Mouse (Mus musculus): ENCODE results near the gene Cables2. TPM values are rescaled to one million over a fixed set of nuclear protein-coding genes. Genes with fewer than 3 reads are reported as not detected.
A peak's percentile ranks its signal among the peaks of the same experiment; 100 is the strongest.

Cables2 gene
- polyA plus RNA-seq, 1 experiment from 2014 or later, result 4.3 TPM

GRCm38 (mm10) chr2:180306009-180306408, 32.7 kb upstream of the Cables2 start:
- H3K27me3 ChIP-seq (ENCODE audit: control insufficient read depth, insufficient read depth, low read length), result no peaks in the 10 kb centered on the region
- no peak overlapping the region for H3K4me2 ChIP-seq (ENCODE audit: low read depth, low read length)
- H3K9me3 ChIP-seq (replicated peaks; ENCODE audit: control insufficient read depth, low read length), result no peaks in the 10 kb centered on the region
- no peak overlapping the region for H3K9ac ChIP-seq (ENCODE audit: low read length)
- H3K36me3 ChIP-seq (ENCODE audit: control insufficient read depth, insufficient read depth, low read length), result no peaks in the 10 kb centered on the region
- H3K4me3 ChIP-seq (replicated peaks; ENCODE audit: low read length), result no peak overlapping the region
- H3K4me1 ChIP-seq (ENCODE audit: control insufficient read depth, insufficient read depth, low read length), result no peaks in the 10 kb centered on the region
- no peak overlapping the region for H3K27ac ChIP-seq (ENCODE audit: low read length)
- ATAC-seq (ENCODE audit: insufficient read depth, low FRiP score), result no peak
- 72% methylated on average over 2 of the region's 2 CpGs for WGBS

- no peak overlapping the region for H3K27ac ChIP-seq (ENCODE audit: low read length)
- 81% methylated on average over 3 of the region's 3 CpGs for WGBS
- no peak for ATAC-seq (ENCODE audit: insufficient read depth, low FRiP score)
- no peak overlapping the region for H3K4me2 ChIP-seq (ENCODE audit: low read depth, low read length)
- H3K4me3 ChIP-seq (replicated peaks; ENCODE audit: low read length), result no peak overlapping the region
- H3K36me3 ChIP-seq (ENCODE audit: control insufficient read depth, insufficient read depth, low read length), result no peaks in the 10 kb centered on the region
- no peaks in the 10 kb centered on the region for H3K9me3 ChIP-seq (replicated peaks; ENCODE audit: control insufficient read depth, low read length)
- H3K9ac ChIP-seq (ENCODE audit: low read length), result no peak overlapping the region
- no peaks in the 10 kb centered on the region for H3K4me1 ChIP-seq (ENCODE audit: control insufficient read depth, insufficient read depth, low read length)
- H3K27me3 ChIP-seq (ENCODE audit: control insufficient read depth, insufficient read depth, low read length), result no peaks in the 10 kb centered on the region
Measured at GRCm38 (mm10) chr2:180305490-180305889, 32.2 kb upstream of the Cables2 start.

- ATAC-seq (ENCODE audit: insufficient read depth, low FRiP score), result no peak
- 45% methylated on average over 4 of the region's 4 CpGs for WGBS
- H3K4me1 ChIP-seq (ENCODE audit: control insufficient read depth, insufficient read depth, low read length), result no peaks in the 10 kb centered on the region
- H3K27me3 ChIP-seq (ENCODE audit: control insufficient read depth, insufficient read depth, low read length), result no peaks in the 10 kb centered on the region
- no peak overlapping the region for H3K4me2 ChIP-seq (ENCODE audit: low read depth, low read length)
- H3K9ac ChIP-seq (ENCODE audit: low read length), result no peak overlapping the region
- H3K36me3 ChIP-seq (ENCODE audit: control insufficient read depth, insufficient read depth, low read length), result no peaks in the 10 kb centered on the region
- no peak overlapping the region for H3K4me3 ChIP-seq (replicated peaks; ENCODE audit: low read length)
- H3K9me3 ChIP-seq (replicated peaks; ENCODE audit: control insufficient read depth, low read length), result no peaks in the 10 kb centered on the region
- no peak overlapping the region for H3K27ac ChIP-seq (ENCODE audit: low read length)
Measured at GRCm38 (mm10) chr2:180304554-180304953, 31.3 kb upstream of the Cables2 start.

GRCm38 (mm10) chr2:180303468-180303867, 30.2 kb upstream of the Cables2 start:
- Histone ChIP-seq H3K4me1 (ENCODE audit: control insufficient read depth, insufficient read depth, low read length) (no peaks in the 10 kb centered on the region), H3K4me3 (replicated peaks; ENCODE audit: low read length) (no peak overlapping the region), H3K27ac (ENCODE audit: low read length) (no peak overlapping the region), H3K9ac (ENCODE audit: low read length) (no peak overlapping the region), H3K27me3 (ENCODE audit: control insufficient read depth, insufficient read depth, low read length) (no peaks in the 10 kb centered on the region), H3K4me2 (ENCODE audit: low read depth, low read length) (no peak overlapping the region), H3K9me3 (replicated peaks; ENCODE audit: control insufficient read depth, low read length) (no peaks in the 10 kb centered on the region), H3K36me3 (ENCODE audit: control insufficient read depth, insufficient read depth, low read length) (no peaks in the 10 kb centered on the region)
- 75% methylated on average over 12 of the region's 12 CpGs for WGBS
- no peak for ATAC-seq (ENCODE audit: insufficient read depth, low FRiP score)

- Histone ChIP-seq H3K36me3 (ENCODE audit: control insufficient read depth, insufficient read depth, low read length) (no peaks in the 10 kb centered on the region), H3K4me1 (ENCODE audit: control insufficient read depth, insufficient read depth, low read length) (no peaks in the 10 kb centered on the region), H3K9ac (ENCODE audit: low read length) (no peak overlapping the region), H3K4me3 (replicated peaks; ENCODE audit: low read length) (no peak overlapping the region), H3K27ac (ENCODE audit: low read length) (no peak overlapping the region), H3K4me2 (ENCODE audit: low read depth, low read length) (no peak overlapping the region), H3K9me3 (replicated peaks; ENCODE audit: control insufficient read depth, low read length) (no peaks in the 10 kb centered on the region), H3K27me3 (ENCODE audit: control insufficient read depth, insufficient read depth, low read length) (no peaks in the 10 kb centered on the region)
- 80% methylated on average over 4 of the region's 4 CpGs for WGBS
- no peak for ATAC-seq (ENCODE audit: insufficient read depth, low FRiP score)
Measured at GRCm38 (mm10) chr2:180302201-180302600, 28.9 kb upstream of the Cables2 start.

- no peaks in the 10 kb centered on the region for H3K27me3 ChIP-seq (ENCODE audit: control insufficient read depth, insufficient read depth, low read length)
Measured at GRCm38 (mm10) chr2:180300771-180301170, 27.5 kb upstream of the Cables2 start.

GRCm38 (mm10) chr2:180300252-180300651, 27.0 kb upstream of the Cables2 start:
- Histone ChIP-seq H3K4me2 (ENCODE audit: low read depth, low read length) (no peak overlapping the region), H3K27me3 (ENCODE audit: control insufficient read depth, insufficient read depth, low read length) (no peaks in the 10 kb centered on the region), H3K4me1 (ENCODE audit: control insufficient read depth, insufficient read depth, low read length) (no peaks in the 10 kb centered on the region), H3K9me3 (replicated peaks; ENCODE audit: control insufficient read depth, low read length) (no peaks in the 10 kb centered on the region), H3K27ac (ENCODE audit: low read length) (no peak overlapping the region), H3K4me3 (replicated peaks; ENCODE audit: low read length) (no peak overlapping the region), H3K36me3 (ENCODE audit: control insufficient read depth, insufficient read depth, low read length) (no peaks in the 10 kb centered on the region), H3K9ac (ENCODE audit: low read length) (no peak overlapping the region)
- WGBS, result 32% methylated on average over 2 of the region's 2 CpGs
- ATAC-seq (ENCODE audit: insufficient read depth, low FRiP score), result no peak

More at GRCm38 (mm10) chr2:180300771-180301170, 27.5 kb upstream of the Cables2 start:
- no peak overlapping the region for H3K4me2 ChIP-seq (ENCODE audit: low read depth, low read length)
- H3K4me1 ChIP-seq (ENCODE audit: control insufficient read depth, insufficient read depth, low read length), result no peaks in the 10 kb centered on the region
- H3K9me3 ChIP-seq (replicated peaks; ENCODE audit: control insufficient read depth, low read length), result no peaks in the 10 kb centered on the region
- ATAC-seq (ENCODE audit: insufficient read depth, low FRiP score), result peak; percentile 66; the same call in 1 of the 2 replicates
- H3K36me3 ChIP-seq (ENCODE audit: control insufficient read depth, insufficient read depth, low read length), result no peaks in the 10 kb centered on the region
- WGBS, result 15% methylated on average over 5 of the region's 5 CpGs
- H3K9ac ChIP-seq (ENCODE audit: low read length), result no peak overlapping the region
- H3K4me3 ChIP-seq (replicated peaks; ENCODE audit: low read length), result no peak overlapping the region
- H3K27ac ChIP-seq (ENCODE audit: low read length), result no peak overlapping the region

GRCm38 (mm10) chr2:180292906-180293305, 19.6 kb upstream of the Cables2 start:
- H3K4me2 ChIP-seq (ENCODE audit: low read depth, low read length), result no peak overlapping the region
- no peaks in the 10 kb centered on the region for H3K27me3 ChIP-seq (ENCODE audit: control insufficient read depth, insufficient read depth, low read length)
- H3K27ac ChIP-seq (ENCODE audit: low read length), result no peak overlapping the region
- WGBS, result 55% methylated on average over 8 of the region's 8 CpGs
- H3K9ac ChIP-seq (ENCODE audit: low read length), result no peak overlapping the region
- H3K4me3 ChIP-seq (replicated peaks; ENCODE audit: low read length), result no peak overlapping the region
- H3K4me1 ChIP-seq (ENCODE audit: control insufficient read depth, insufficient read depth, low read length), result peaks cover 21% of the 10 kb centered on the region
- no peak for ATAC-seq (ENCODE audit: insufficient read depth, low FRiP score)
- no peaks in the 10 kb centered on the region for H3K36me3 ChIP-seq (ENCODE audit: control insufficient read depth, insufficient read depth, low read length)
- no peaks in the 10 kb centered on the region for H3K9me3 ChIP-seq (replicated peaks; ENCODE audit: control insufficient read depth, low read length)

- 43% methylated on average over 4 of the region's 4 CpGs for WGBS
- H3K27me3 ChIP-seq (ENCODE audit: control insufficient read depth, insufficient read depth, low read length), result no peaks in the 10 kb centered on the region
- peaks cover 21% of the 10 kb centered on the region for H3K4me1 ChIP-seq (ENCODE audit: control insufficient read depth, insufficient read depth, low read length)
- no peak overlapping the region for H3K4me3 ChIP-seq (replicated peaks; ENCODE audit: low read length)
- H3K27ac ChIP-seq (ENCODE audit: low read length), result peak overlapping the region; percentile 47
- no peak overlapping the region; the same call in 1 of the 2 replicates for H3K4me2 ChIP-seq (ENCODE audit: low read depth, low read length)
- H3K36me3 ChIP-seq (ENCODE audit: control insufficient read depth, insufficient read depth, low read length), result no peaks in the 10 kb centered on the region
- H3K9ac ChIP-seq (ENCODE audit: low read length), result no peak overlapping the region
- no peaks in the 10 kb centered on the region for H3K9me3 ChIP-seq (replicated peaks; ENCODE audit: control insufficient read depth, low read length)
- ATAC-seq (ENCODE audit: insufficient read depth, low FRiP score), result no peak
Measured at GRCm38 (mm10) chr2:180292026-180292425, 18.7 kb upstream of the Cables2 start.

GRCm38 (mm10) chr2:180291566-180291965, 18.3 kb upstream of the Cables2 start:
- H3K9ac ChIP-seq (ENCODE audit: low read length), result no peak overlapping the region
- no peak overlapping the region for H3K4me3 ChIP-seq (replicated peaks; ENCODE audit: low read length)
- peak overlapping the region; percentile 47 for H3K27ac ChIP-seq (ENCODE audit: low read length)
- WGBS, result 50% methylated on average over 5 of the region's 5 CpGs
- H3K36me3 ChIP-seq (ENCODE audit: control insufficient read depth, insufficient read depth, low read length), result no peaks in the 10 kb centered on the region
- H3K27me3 ChIP-seq (ENCODE audit: control insufficient read depth, insufficient read depth, low read length), result no peaks in the 10 kb centered on the region
- H3K9me3 ChIP-seq (replicated peaks; ENCODE audit: control insufficient read depth, low read length), result no peaks in the 10 kb centered on the region
- H3K4me2 ChIP-seq (ENCODE audit: low read depth, low read length), result no peak overlapping the region
- ATAC-seq (ENCODE audit: insufficient read depth, low FRiP score), result peak; percentile 34
- peaks cover 21% of the 10 kb centered on the region for H3K4me1 ChIP-seq (ENCODE audit: control insufficient read depth, insufficient read depth, low read length)
